Mouse (Mus musculus) layer of hippocampus, adult 8-10 months (tissue): ENCODE results near the gene Acot6. TPM values are rescaled to one million over a fixed set of nuclear protein-coding genes. Genes with fewer than 3 reads are reported as not detected.

Experiments
- DNase-seq, 2 experiments: peaks; one replicate each; pipeline ENCODE4 v3.0.0; 2022; ENCODE audit warnings: low spot score in 2 of 2
- total RNA-seq, 4 experiments: library from RNA; stranded (reverse); gene quantifications; 2 replicates each; pipeline ENCODE4 v1.2.4; 2022

Acot6 gene
- total RNA-seq, 4 experiments from 2014 or later, result 4.5 to 6.1 (median 5.1) TPM

DNA sequence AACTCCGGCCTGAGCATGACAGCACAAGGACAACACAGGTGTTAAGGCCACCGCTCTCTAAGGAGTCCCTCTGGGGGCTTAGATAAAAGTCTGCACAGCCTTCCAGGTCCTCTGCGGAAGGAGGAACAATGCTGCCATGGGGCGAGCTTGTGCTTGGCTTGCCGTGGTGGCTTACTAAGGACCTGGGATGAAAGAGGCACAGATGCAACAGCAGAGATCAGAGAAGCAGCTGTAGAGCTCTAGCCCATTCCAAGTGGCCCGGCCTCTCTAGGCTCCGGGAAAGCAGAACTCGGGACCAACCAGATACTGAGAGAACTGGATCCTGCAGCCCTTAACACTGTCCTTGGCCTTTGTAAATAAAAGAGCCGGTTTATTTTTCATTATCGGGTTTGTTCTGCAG lies 51.5 kb downstream of the Acot6 start:
- DNase-seq, result no peak

DNA sequence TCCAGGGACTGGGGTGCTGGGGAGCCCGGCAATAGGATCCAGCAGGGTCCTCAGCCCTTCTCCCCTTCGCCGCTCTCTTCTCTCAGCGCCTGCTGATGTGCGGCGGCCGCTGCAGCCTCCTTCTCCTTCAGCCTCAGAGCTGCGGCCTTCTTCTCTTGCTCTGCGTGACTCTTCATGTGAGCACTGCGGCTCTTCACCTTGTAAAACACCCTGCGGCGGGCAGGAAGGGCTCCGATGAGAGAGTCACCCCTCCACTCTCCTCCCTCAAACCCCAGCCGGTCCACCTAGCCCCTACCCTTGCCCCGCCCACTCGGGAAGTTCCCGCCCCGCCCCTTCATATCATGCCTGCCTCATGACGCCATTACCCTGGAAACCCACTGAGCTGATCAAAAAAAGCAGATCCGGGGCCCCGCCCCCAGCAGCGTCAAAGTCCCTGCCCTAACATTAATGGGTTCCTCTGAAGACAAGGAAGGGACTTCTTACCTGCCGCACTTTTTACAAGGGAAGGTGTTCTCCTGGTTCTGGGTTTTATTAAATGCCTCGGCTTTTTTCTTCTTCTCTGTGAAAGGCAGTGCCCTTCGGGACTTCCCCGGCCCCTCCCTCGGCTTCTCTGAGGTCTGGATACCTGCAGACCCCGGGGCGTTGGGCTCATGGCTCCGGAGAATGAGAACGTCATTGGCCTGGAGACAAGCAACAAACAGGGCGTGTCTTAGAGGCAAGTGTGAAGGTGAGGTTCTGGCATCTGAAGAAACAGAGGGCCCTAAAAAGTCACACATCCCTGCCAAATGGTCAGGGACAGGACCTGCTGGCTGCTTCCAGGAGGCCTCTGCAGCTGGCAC lies 52.1 kb downstream of the Acot6 start:
- no peak for DNase-seq

DNA sequence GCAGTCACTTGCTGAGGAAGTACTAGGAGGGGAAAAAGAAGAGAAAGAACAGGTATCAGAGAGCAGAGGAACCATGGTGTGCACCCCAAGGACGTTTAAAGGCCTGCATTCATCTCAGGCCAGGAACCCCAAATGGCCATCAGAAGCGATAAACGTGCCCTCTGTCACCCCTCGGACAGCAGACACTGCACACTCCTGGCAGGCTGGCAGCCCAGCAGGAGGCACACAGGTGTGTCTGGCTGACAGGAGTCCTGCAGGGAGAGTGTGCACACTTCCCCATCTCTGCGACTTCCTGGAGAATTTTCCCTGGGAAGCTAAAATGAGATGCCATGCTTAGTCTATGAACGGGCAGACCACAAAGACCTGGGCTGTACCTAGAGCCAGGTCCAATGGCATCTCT lies 53.0 kb downstream of the Acot6 start:
- no peak for DNase-seq

DNA sequence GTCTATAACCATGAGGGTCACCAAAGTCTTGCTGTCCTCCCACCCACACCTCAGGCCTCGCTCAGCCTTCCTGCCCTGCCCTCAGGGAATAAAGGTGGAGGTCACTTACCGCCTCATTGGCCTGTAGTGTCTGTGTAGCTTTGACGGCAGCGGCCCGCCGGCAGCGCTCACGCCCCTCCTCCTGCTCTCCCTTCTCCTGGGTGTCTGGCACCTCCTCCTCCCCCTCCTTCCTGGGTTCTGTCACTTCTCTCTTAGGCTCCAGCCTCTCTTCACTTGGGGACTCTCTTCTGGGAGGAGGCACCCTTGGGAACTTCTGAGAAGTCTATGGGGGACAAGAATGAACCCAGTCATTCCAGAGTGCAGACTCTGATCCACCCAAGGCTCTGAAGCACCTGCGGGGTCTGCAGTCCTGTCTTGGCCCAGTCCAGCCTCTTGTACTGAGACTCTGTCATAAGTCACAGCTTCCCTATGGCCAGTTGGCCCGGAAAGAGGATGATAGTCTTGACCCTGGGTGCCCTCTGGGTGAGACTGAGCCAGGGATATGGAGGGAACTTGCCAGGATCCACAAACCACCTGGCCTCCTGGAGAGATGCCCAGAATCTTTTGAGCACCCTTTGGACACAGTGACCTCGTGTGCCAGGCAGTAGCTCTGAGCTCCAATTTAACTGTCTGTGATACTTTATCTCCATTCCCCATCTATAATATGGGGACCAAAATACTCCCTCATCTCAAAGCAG lies 54.5 kb downstream of the Acot6 start:
- no peak for DNase-seq

DNA sequence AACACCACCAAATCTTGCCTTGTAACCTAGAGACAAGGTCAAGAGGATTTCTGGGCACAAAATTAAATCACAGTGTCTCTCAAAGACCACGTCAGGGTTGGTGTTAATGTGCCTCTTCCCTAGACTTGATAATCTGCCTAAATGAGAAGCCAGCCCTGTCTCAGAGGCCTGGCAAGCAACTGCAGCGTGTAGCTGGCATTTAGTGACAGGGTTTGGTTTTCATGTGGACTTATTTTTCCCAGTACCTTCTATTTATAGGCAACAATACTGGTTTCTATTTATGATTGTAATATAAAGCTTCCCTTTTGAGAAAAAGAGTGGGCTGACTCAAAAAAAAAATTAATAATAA lies 55.0 kb downstream of the Acot6 start:
- no peak for DNase-seq

DNA sequence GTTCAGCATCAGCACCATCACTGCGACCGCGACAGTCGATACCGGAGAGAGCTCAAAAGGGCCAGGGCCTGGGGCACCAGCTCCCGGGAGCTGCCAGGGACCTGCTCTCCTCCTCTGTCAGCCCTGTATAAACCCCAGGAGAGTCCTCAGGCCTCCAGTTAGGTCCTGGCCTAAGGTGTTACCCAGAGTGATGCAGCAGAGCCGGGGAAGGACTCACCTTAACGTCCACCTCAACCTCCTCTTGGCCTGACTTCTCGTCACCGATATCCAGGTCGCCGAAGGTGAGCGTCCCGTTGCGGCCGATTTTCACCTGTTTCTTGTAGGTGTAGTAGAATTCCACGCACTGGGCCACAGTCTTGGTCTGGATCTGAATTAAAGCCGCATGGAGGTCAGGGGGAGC lies 55.8 kb downstream of the Acot6 start:
- DNase-seq, result peak in 1 of 2 experiments; percentile 5

DNA sequence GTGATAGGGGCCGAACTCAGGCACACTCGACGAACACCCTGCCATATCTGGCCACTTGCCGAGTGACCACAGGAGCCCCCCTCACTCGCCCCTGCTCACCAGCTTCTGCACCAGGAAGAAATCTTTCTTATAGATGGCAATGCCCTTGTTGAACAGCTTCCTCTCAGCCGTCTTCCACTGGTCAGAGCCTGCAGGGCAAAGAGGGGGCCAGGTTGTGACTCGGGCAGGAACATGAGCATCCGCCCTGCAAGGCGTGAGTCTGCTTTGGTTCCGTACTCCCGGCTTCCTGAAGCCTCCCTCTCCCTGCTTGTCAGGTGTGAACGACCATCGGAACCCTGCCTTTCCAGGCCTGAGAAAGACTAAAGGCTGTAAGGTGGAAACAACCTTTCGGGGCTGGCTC lies 57.7 kb downstream of the Acot6 start:
- DNase-seq, result no peak

DNA sequence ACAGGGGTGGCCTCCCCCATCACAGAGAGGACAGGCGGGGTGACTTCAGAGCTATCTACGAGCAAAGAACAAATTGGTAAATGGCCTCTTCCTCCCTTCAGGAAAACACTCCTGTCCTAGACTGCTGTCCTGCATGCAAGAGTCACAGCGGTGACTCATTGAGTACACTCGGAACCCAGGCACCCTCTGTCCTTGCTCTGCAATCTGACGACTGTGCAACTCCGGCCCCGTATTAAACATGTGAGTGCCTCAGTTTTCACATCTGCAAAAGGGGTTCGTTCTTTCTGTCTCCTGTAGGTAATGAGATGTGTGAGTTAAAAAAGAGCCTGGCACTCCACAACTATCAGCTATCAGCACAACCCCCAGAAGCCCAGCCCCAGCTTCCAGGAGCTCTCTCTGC lies 60.0 kb downstream of the Acot6 start:
- DNase-seq, result no peak

Other genes with a start within 250 kb of the Acot6 start
- 10 to 100 TPM; 37.5 to 52.2 (median 41.4) TPM for gene Numb, start 178.7 kb upstream of the Acot6 start, total RNA-seq
- 10 to 100 TPM; 13.9 to 17.7 (median 15.1) TPM for gene Riox1, start 150.0 kb upstream of the Acot6 start, total RNA-seq
- under 1 TPM in 2 of 4 experiments, not detected in 2; 0.11 to 0.14 TPM for gene Heatr4, start 115.8 kb upstream of the Acot6 start, total RNA-seq
- 10 to 100 TPM; 13.3 to 15.7 (median 14.6) TPM for gene Acot2, start 112.8 kb upstream of the Acot6 start, total RNA-seq
- 10 to 100 TPM; 21.5 to 25.1 (median 24.2) TPM for gene Acot1, start 91.2 kb upstream of the Acot6 start, total RNA-seq
- 1 to 10 TPM; 2.2 to 3.3 (median 2.7) TPM for gene Acot4, start 62.3 kb upstream of the Acot6 start, total RNA-seq
- gene Gm49366, start 61.7 kb upstream of the Acot6 start, total RNA-seq, result not detected
- gene Acot3, start 48.5 kb upstream of the Acot6 start, total RNA-seq, result 1 to 10 TPM; 2.4 to 3.1 (median 2.8) TPM
- 1 to 10 TPM; 4.4 to 5.3 (median 5.2) TPM for gene Acot5, start 31.3 kb upstream of the Acot6 start, total RNA-seq
- 10 to 100 TPM; 76.7 to 97.3 (median 85.4) TPM for gene Dnal1, start 13.7 kb downstream of the Acot6 start, total RNA-seq
- gene Pnma1, start 47.8 kb downstream of the Acot6 start, total RNA-seq, result 1 to 10 TPM; 3.1 to 3.9 (median 3.6) TPM
- gene Elmsan1, start 118.2 kb downstream of the Acot6 start, total RNA-seq, result 10 to 100 TPM; 21.6 to 28.5 (median 26.0) TPM
- 10 to 100 TPM; 28.9 to 48.5 (median 41.2) TPM for gene Ptgr2, start 184.6 kb downstream of the Acot6 start, total RNA-seq
- gene Zfp410, start 216.2 kb downstream of the Acot6 start, total RNA-seq, result 10 to 100 TPM; 34.6 to 44.5 (median 37.9) TPM